Mouse (Mus musculus) urinary bladder, postnatal 25 days (tissue): ENCODE data around the gene Kri1.
"Not testable (repeated sequence)": the region's sequence is repeated elsewhere in the genome, so short reads cannot be mapped to it uniquely, and the experiment has no call there.

Experiments
- DNase-seq: peaks from one replicate; pipeline ENCODE4 v3.0.0; 2022; ENCODE audit warnings: low spot score

Kri1 gene

DNA sequence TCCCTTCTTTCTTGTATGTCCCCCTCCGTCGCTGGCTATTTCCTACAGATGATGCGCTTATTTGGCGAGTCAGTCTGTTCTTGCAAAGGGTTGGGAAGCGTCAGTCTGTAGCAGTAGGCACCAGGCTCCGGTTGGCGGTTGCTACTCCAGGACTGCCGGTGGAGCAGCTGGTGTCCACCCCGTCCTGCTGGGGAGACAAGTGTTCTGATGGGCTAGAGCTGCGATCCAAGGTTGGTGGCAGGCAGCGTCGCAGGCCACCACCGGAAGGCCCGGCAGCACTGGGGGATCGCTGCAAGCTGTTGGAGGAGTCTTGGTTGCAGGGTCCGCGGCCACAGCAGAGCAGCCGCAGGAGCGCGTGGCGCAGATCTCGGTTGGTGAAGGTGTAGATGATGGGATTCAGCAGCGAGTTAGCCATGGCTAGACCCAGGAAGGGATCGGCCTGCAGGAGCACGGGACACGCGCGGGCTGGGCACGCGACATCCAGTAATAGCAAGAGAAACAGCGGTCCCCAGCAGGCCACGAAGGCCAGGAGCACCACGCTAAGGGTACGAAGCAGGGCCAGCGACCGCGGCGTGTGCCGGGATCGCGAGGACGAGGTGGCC lies 43.8 kb downstream of the Kri1 start:
- DNase-seq = no peak

DNA sequence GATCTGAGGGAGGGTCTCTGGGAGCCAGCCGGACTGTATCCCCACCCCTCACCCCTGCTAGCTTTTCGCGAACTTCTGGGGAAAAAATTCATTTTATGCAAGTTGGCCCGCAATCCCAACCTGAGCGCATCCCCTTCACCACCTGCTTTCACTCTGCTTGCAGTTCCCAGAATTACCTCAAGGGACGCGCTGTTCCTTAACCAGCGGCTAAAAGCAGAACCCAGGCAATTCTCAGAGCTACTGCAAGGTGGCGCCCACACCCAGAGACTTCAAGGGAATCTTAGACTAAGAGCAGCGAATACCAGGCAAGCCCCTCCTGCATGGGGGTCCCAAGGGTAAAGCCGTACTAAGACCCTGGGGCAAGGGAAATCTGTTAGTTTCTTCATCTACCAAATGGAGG lies 46.4 kb downstream of the Kri1 start:
- DNase-seq = peak; percentile 73

DNA sequence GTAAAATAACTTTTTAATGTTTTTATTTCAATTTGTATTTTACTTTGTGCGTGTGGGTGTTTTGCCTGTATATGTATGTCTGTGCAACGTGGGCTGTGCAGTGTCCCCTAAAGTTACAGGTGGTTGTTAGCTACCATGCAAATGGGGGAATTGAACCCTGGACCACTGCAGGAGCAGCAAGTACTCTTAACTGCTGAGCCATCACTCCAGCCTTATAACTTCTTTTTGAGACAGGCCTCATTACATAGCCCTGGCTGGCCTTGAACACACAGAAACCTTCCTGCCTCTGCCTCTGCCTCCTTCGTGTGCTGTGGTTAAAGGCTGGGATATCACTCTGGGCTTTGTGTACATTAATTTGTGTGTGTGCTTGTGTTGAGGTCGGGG lies 48.3 kb downstream of the Kri1 start:
- DNase-seq = no peak

DNA sequence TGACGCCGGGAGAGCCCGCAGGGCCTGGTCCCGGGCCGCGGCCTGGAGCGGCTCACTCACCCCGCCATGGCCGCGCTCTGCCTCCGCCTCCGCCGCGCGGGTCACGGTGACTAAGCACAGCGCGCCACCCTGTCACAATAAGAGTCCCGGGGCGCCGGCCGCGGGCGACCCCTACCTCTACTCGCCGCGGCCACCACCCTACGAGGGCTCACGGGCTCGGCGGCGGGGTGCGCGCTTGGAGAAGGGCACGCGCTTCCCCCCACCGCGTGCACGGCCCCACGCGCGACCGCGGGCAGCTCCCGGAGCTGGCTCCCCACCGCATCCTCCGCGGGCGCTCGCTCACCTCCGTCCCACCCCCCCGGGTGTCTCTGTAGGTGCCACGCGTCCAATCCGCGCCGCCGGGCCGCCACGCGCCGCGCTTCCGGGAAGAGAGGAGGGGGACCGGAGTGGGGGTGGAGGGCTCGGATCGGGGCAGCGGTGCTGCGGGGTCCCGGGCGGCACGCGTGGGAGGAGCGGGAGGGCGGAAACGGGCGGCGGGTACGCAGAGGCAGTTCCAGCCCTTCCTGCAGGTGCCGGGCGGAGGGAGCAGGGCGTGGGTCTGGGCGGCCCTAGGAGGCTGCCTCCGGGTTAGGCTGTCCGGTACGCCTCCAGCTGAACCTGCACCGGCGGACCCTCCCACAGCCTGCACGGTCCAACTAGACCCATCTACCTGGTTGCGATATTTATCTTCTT lies 48.9 kb downstream of the Kri1 start, which contains the start of gene Keap1:
TSS of gene Keap1 (minus strand) at position 629 of the 732 bp plus-strand sequence.
- peak; percentile 77 for DNase-seq

DNA sequence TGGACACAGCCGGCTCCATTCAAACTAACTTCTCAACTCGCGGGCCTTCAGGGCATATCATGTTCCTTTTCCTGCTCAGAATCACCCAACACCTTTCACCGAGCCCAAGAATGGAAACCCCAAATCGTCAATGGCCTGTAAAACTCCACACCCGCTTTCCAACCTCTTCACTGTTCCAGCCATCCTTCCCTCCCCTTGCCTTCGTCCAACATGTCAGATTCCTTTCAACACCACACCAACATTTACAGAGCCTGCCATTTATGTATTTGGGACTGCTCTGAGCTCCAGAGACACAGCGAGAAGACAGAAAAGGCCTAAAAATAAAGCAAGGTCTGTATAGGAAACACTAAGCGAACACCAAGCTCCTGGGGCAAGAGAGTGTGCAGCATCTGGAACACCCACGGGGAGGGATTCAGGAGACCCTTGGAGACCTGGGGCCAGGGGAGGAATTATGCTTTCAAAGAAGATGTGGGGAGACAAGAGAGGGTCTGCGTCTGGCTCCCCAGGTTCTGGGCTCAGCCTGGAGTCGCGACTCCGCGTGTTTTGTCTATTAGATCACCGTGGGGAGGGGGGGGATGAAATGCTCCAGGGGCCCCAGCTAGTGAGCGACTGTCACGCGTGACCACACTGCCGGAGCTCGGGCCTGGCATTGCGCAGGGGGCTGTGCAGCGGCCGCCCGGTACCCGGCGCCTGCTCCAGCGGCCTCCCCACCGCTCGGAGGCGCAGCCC lies 49.6 kb downstream of the Kri1 start:
- DNase-seq = no peak

DNA sequence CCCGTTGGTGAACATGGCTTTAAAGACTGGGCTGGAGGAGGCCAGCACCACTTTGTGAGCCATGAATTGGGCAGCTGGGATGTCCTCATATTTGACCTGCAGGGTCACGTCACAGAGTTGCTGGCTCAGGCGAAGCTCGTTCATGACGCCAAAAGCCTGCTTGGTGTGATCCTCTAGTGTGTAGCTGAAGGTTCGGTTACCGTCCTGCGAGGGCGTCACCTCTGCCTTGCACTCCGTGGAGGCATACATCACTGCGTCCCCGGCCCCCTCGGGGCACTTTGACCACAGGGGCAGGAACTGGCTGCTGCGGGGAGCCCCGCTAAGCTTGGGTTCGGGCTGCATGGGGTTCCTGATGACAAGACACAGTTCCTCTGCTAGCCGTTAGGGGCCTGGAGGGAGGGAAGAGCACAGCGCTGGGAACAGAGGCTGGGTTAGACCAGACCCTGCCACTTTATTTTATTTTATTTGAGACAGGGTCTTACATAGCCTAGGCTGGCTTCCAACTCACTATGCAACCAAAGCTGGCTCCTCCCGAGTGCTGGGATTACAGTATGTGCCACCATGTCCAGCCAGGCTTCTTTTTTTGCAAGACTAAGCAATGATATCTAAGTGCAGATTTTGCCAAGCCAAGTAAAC lies 50.3 kb downstream of the Kri1 start:
- no peak for DNase-seq

DNA sequence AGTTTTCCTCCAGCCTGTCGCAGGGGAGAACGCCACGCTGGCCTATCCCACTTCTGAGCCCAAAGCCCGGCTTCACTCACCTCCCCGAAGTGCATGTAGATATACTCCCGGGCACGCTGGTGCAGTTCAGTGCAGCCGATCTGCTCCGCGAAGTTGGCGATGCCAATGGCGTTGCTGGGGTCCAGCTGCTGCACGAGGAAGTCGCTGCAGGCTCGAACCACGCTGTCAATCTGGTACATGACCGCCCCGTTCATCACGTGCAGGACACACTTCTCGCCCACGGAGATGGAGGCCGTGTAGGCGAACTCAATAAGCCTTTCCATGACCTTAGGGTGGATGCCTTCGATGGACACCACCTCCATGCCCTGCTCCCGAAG lies 50.8 kb downstream of the Kri1 start:
- DNase-seq = no peak

DNA sequence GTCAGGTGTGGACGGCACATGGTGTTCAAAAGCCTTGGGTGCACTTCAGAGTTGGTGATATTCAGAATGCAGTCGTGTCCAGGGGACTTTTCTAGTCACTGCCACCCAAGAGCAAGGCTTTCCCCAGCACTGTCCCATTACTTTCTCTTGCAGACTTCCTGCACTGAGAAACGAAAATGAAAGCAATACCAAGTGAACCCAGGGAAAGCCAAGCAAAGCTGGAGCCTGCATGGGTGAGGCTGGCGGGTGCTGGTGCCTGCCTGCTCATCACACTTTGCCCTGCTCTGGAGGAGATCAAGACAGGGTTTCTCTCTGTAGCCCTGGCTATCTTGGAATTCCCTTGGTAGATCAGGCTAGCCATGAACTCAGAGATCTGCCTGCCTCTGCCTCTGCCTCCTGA lies 52.4 kb downstream of the Kri1 start:
- DNase-seq = no peak

DNA sequence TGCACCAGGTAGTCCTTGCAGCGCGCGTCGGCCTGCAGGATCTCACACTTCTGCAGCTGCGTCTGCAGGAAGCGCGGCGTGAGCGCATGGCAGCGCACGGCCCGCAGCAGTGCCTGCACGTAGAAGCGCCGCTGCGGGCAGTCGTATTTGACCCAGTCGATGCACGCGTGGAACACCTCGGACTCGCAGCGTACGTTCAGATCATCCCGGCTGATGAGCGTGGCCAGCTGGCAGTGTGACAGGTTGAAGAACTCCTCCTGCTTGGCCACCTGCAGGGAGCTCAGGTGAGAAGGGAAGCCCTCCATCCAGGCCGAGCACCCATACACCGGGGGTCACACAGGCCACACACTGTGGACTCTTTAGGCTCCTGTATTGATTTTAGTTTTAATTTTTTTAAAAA lies 54.0 kb downstream of the Kri1 start:
- DNase-seq = no peak

DNA sequence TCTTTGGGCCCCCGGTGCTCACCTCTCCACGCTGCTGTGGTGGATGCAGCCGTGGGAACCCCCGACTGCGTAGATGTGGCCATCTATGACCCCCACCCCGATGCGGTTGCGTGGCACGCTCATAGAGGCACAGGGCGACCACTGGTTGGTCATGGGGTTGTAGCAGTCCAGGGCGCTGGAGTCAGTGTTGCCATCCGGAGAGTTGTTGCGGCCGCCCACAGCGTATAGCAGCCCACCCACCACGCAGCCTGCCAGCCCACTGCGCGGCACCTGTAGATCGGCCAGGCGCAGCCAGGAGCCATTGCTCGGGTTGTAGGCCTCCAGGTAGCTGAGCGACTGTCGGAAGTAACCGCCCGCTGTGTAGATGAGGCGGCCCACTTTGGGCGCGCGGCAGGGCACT lies 54.4 kb downstream of the Kri1 start:
- DNase-seq = no peak

DNA sequence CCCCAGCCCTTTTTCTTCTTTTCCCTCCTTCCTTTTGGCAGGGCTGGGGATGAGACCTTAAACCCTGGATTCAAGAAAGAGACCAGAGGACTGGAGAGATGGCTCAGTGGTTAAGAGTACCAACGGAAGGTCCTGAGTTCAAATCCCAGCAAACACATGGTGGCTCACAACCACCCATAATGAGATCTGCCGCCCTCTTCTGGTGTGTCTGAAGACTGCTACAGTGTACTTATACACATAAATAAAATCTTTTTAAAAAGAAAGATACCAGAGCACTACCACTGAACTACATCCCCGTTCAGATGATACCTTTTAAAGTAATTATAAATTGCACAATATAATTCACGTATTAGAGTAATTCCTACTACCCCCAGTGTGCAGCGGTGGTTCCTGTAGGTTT lies 54.9 kb downstream of the Kri1 start:
- no peak for DNase-seq

DNA sequence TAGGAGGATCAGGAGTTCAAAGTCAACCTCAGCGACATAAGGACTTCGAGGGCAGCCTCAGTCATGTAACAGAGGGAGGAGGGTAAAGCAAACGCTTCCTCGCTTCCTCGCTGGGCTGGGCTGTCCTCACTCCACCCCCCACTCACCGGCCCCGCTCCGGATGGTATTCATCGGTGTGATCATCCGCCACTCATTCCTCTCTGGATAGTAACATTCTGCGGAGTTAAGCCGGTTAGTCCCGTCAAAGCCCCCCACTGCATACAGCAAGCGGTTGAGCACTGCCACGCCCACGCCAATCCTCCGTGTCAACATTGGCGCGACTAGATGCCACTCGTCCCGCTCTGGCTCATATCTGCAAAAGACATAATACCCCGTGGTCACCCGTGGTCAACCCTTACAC lies 56.2 kb downstream of the Kri1 start:
- no peak for DNase-seq

DNA sequence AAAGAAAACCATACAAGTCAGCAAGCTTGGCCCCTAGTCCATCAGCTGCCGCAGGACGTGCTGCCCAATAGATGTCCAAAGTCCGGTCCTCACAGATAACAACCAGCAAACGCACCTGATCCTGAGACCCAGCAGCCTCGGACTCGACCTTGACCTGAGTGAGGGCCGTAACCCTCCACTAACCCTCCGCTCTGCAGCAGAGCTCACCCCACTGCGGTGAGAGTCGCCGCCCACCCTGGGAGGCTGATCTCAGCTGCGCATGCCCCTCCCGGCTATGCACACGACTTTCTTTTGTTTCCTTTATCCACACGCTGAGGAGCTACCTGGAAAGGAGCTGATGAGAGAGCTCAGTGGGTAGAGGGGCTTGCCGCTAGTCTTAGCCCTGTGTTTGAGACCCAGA lies 60.4 kb downstream of the Kri1 start:
- DNase-seq = no peak

DNA sequence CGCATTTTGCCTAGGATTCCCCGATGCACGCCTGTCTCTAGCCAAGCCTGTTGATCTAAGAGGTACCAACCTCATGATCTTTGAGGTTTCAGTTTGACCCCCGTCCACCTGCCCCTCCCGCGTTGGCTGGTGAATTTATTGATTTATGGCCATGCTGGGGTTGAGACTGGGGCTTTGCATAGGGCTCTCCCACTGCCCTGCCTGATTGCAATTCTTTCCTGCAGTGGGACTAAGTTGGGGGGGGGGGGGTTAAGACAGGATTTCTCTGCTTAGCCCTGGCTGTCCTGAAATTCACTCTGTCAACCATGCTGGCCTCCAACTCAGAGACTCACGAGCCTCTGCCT lies 62.4 kb downstream of the Kri1 start:
- no peak for DNase-seq

DNA sequence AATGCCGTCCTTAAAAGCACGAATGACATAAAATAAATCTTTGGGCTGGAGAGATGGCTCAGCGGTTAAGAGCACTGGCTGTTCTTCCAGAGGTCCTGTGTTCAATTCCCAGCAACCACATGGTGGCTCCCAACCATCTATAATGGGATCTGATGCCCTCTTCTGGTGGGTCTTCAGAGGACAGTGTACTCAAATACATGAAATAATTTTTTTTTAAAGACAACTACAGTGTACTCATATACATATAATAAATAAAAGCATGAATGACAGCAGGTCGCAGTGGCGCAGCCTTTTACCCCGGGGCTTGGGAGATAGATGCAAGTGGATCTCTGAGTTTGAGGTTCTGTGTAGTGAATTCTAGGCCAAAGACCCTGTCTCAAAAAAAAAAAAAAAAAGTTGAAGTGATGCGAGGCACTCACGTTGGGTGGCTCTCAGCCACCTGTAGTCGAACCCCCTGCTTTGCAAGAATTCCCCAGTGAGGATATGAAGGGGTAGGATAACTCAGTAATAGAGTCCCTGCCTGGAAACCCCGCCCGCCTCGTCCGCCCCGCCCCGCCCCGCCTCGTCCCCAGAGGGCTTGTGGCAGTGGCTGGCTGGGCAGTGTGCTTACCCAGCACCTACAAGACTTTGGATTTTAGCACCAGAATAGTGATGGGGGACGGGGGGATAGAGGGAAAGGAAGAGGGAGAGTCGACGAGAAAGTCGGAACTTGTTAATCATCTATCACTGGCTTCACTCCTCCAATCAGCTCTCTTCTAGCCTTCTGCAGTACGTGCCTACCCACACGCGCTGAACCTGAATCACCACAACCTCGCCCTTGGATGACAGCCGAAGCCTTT lies 63.0 kb downstream of the Kri1 start:
- no peak for DNase-seq

DNA sequence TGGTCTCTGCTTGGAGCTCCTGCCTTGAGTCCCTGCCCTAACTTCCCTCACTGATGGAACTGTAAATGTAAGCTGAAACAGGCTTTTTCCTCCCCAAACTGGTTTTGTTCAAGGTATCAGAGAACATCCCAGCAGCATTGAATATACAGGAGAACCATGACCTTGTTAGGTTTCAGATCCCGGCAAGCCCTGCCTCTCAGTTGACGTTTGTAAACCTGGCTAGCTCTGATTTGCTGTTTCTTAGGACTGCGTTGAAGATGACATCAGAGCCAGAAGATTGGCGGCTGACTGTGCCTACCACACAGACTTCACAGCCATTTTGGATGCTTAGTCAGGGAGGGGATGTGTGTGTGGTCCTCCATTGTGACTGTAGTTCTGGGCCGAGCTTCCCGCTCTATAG lies 63.9 kb downstream of the Kri1 start:
- no peak for DNase-seq

DNA sequence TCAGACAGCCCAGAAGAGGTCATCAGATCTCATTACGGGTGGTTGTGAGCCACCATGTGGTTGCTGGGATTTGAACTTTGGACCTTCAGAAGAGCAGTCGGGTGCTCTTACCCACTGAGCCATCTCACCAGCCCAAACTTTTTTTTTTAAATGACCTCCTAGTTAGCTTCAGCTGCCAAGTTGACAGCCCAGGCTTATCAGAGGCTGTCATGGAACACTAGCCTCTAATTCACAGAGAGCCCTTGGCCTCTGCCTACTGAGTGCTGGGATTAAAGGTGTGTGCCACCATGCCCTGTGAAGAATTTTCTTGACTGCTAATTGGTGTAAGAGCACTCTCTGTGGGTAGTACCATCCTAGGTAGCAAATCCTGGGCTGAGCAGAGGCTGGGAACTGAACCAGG lies 64.3 kb downstream of the Kri1 start:
- DNase-seq = not testable (repeated sequence)
